ENCODE assay signal across 8 mouse cellular contexts in the genomic region with DNA sequence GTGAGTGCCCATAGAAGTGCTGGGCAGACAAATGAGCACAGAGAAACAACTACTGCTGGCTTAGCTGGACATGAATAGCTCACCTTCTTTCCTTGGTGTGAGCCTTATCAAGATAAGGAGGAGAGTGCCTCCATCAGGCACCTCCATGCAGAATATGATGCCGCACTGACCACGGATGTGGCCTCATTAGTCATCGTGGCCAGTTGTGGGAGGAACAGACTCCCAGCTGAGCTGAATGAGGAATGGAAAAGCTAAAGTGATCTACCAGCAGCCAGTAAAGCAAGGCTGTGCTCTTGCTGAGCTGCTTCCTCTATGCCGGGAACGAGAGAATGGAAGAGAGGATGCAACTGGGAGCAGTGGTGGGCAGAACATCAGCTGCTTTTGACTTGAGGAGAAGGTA.
DNase-seq lines count a peak whose midpoint lies in the region; ATAC-seq and TF ChIP-seq lines count a peak whose summit lies in the region.

No protein-coding gene starts in this region.

- H3K4me1 ChIP-seq in lung, embryonic 14.5 days (ENCODE audit: insufficient read depth): peaks cover 43% of the 10 kb centered on the region
- peaks cover 13% of the 10 kb centered on the region for H3K4me1 ChIP-seq in lung, adult 2 months (ENCODE audit: control insufficient read depth, insufficient read depth, low read length)
- H3K4me1 ChIP-seq in bone marrow macrophage, adult 2 months (ENCODE audit: control insufficient read depth, insufficient read depth, low read length): peaks cover 67% of the 10 kb centered on the region
- H3K4me1 ChIP-seq in olfactory bulb, adult 2 months (ENCODE audit: control insufficient read depth, insufficient read depth, low read length): peaks cover 22% of the 10 kb centered on the region

- 0 out of 2 replicates have a peak, but pooled peaks cover 2% of the 10 kb centered on the region for H3K36me3 ChIP-seq in lung, embryonic 14.5 days (ENCODE audit: insufficient read depth)

- H3K27me3 ChIP-seq in lung, embryonic 14.5 days (ENCODE audit: insufficient read depth, low read length): no peaks in the 10 kb centered on the region

- H3K27ac ChIP-seq in gastrocnemius, adult 2 months: peak overlapping the region; percentile 69
- peak overlapping the region; percentile 56; the same call in 1 of the 2 replicates for H3K27ac ChIP-seq in lung, embryonic 14.5 days (ENCODE audit: low read depth)
- H3K27ac ChIP-seq in bone marrow macrophage, adult 2 months (ENCODE audit: insufficient read depth, low read depth, low read length): peak overlapping the region; percentile 68
- peak overlapping the region; percentile 25; the same call in 1 of the 2 replicates for H3K27ac ChIP-seq in olfactory bulb, adult 2 months (ENCODE audit: insufficient read depth, low read depth, low read length)

- no peak for DNase-seq in gastrocnemius, adult 2 months
- no peak for DNase-seq in gastrocnemius, postnatal 25 days
- no peak for DNase-seq in lung, embryonic 14.5 days
- no peak for DNase-seq in lung, adult 2 months
- no peak for DNase-seq in frontal cortex, adult 2 months (ENCODE audit: extremely low spot score in 1 of 2, low spot score in 1 of 2)
- DNase-seq in ovary, postnatal 10 days (ENCODE audit: low spot score): no peak

- ATAC-seq in lung, embryonic 14.5 days (ENCODE audit: insufficient read depth): no peak

- H3K9ac ChIP-seq in lung, embryonic 14.5 days: no peak overlapping the region

- 50% methylated on average over 5 of the region's 5 CpGs for WGBS in lung, embryonic 14.5 days
- WGBS in lung, adult 2 months: 53% methylated on average over 5 of the region's 5 CpGs
- 59% methylated on average over 5 of the region's 5 CpGs for WGBS in olfactory bulb, adult 2 months

- no peak overlapping the region for H3K4me3 ChIP-seq in gastrocnemius, adult 2 months
- H3K4me3 ChIP-seq in lung, embryonic 14.5 days (ENCODE audit: low read depth, low read length): no peak overlapping the region
- H3K4me3 ChIP-seq in lung, adult 2 months (replicated peaks; ENCODE audit: extremely low read depth, low read depth, low read length): no peak overlapping the region
- no peak overlapping the region; the same call in 1 of the 2 replicates for H3K4me3 ChIP-seq in bone marrow macrophage, adult 2 months (ENCODE audit: insufficient read depth, low read length)
- H3K4me3 ChIP-seq in olfactory bulb, adult 2 months (ENCODE audit: insufficient read depth, low read depth, low read length): no peak overlapping the region

- TF ChIP-seq POLR2A in lung, adult 2 months (IDR thresholded peaks at IDR 0.05; ENCODE audit: borderline replicate concordance, extremely low read depth, low read depth, low read length): no peak
- no peak for TF ChIP-seq POLR2A in bone marrow macrophage, adult 2 months (IDR thresholded peaks at IDR 0.05; ENCODE audit: borderline replicate concordance, low read depth, low read length)
- TF ChIP-seq POLR2A in olfactory bulb, adult 2 months (IDR thresholded peaks at IDR 0.05; ENCODE audit: insufficient read depth, low read depth, low read length): no peak

- intact Hi-C loops in gastrocnemius, adult 2 months (cut with DNase I): loop anchor here (5.0 kb wide), 2 partner anchors 43 to 102 kb away; partner anchors contain the start of gene Cux1

- TF ChIP-seq CTCF in gastrocnemius, adult 2 months (IDR thresholded peaks at IDR 0.05): no peak
- TF ChIP-seq CTCF in lung, embryonic 14.5 days (IDR thresholded peaks at IDR 0.05; ENCODE audit: low read depth): no peak
- TF ChIP-seq CTCF in lung, adult 2 months (IDR thresholded peaks at IDR 0.05; ENCODE audit: insufficient read depth, low read length): no peak
- no peak for TF ChIP-seq CTCF in bone marrow macrophage, adult 2 months (IDR thresholded peaks at IDR 0.05; ENCODE audit: low read depth, low read length)
- TF ChIP-seq CTCF in olfactory bulb, adult 2 months (IDR thresholded peaks at IDR 0.05; ENCODE audit: insufficient read depth, low read depth, low read length): no peak

- H3K9me3 ChIP-seq in lung, embryonic 14.5 days (ENCODE audit: low read depth, low read length): no peaks in the 10 kb centered on the region

- H3K4me2 ChIP-seq in lung, embryonic 14.5 days: no peak overlapping the region
